Mouse (Mus musculus): ENCODE results near the gene Borcs8. TPM values are rescaled to one million over a fixed set of nuclear protein-coding genes. Genes with fewer than 3 reads are reported as not detected.

Borcs8 gene
- 101 and 107 TPM in 2 replicates for polyA plus RNA-seq (2021; fragmentation: Nextera tagmentation)
- long read RNA-seq, experiment 1, transcript Borcs8-204 (4 exons, 756 nt), result major isoform, 34 of 43 reads
- long read RNA-seq, experiment 1, partial matches to known transcripts, result 1 of 43 reads
- long read RNA-seq, experiment 1, other reads (novel, unspliced or antisense), result 3 of 43 reads
- long read RNA-seq, experiment 2, transcript Borcs8-204 (4 exons, 756 nt), result major isoform, 16 of 52 reads
- long read RNA-seq, experiment 2, partial matches to known transcripts, result 0 of 52 reads
- long read RNA-seq, experiment 2, other reads (novel, unspliced or antisense), result 30 of 52 reads

DNA sequence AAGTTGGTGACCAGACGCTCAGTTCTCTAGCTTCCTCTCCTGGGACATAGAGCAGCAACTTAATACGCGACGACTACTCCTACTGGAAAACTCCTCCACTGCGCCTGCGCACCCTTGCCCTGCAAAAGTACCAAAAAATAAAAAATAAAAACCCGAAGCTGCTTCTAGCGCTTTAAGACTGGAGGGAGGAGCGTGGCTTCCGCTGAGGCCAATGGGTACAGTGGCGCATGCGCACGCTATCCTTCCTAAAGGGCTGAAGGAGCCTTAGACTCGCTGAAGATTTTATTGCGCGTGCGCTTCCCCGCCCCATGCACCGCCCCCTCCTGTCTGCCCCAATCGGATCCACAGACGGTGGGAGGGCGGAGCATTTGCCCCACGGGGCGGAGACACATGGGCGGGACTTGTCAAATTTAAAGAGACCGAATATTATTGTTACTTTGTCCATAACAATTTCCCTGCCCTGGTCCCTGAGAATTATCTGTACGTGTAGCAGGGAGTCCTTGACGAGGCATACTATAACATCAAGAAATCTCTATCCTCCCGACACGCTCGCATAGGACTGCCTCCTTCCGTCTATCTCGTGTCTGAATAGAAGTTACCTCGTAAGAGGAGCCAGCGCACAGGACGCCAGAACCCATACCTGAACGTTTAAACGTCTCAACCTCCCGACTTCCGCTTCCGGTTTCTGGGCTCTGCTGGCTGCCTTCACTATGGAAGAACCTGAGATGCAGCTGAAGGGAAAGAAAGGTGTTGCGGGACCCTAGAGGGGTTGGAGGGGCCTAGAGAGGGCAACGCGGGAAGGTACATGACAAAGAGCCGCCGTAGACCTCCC, at the start of gene Borcs8, which contains the start of the genes Rfxank and Mef2b:
Borcs8 (plus strand) TSS at position 474 of the 832 bp plus-strand sequence.
Rfxank (minus strand) TSS at position 129 of the 832 bp plus-strand sequence.
Mef2b (plus strand) TSS at position 686 of the 832 bp plus-strand sequence.

GRCm38 (mm10) chr8:70120667-70121066, 18.6 kb upstream of the Borcs8 start, which contains the start of gene Ncan:
TSS of gene Ncan (minus strand) at chr8:70120873.

DNA sequence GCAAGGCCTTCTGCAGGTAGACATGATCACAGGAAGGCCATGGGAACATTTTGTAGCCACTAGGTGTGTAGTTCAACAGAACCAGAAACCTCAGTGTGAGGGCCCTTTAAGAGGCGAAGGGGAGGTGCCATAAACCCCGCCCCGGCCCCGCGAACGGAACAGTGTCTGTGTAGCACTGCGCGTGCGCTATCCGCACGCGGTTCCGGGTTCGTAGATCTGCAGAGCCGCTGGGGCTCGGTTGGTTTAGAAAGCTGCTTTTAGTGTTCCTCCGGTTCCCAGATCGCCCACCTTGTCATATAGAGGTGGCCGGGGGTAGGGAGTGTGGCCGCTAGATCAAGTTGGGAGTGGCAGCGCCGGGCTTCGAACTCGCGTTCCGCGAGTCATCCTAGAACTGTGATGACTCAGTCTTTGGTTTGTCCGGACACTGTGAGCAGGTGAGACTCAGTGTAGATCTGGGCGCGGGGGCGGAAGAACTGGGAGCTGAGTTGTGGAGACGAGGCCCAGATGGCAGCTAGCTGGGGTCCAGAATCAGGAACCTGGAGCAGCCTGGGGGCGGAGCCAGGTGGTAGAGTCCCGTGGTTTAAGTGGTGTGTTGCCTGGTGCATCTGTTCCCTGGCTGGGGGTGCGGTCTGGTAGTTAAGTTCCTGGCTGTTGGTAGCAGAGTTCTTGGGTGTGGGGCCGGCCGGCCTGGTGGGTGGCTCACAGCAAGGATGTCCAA, 8.0 kb upstream of the Borcs8 start, which contains the start of gene Nr2c2ap:
Nr2c2ap (plus strand) TSS at position 168 of the 718 bp plus-strand sequence.

GRCm38 (mm10) chr8:70172043-70172681, 32.9 kb downstream of the Borcs8 start, which contains the start of gene Tmem161a:
TSS of gene Tmem161a (plus strand) at chr8:70172356.

Small RNA genes within 50 kb of the gene (microRNA-seq; reads per million reads assigned to microRNA genes)
- 16.1 reads per million, percentile 38 among the genes with 10 or more reads in this experiment for gene Mir7066

Other genes starting within 250 kb of the Borcs8 start
- 1.1 TPM in 2 replicates for gene Tssk6, start 237.3 kb upstream of the Borcs8 start, polyA plus RNA-seq (2021; fragmentation: Nextera tagmentation)
- gene Ndufa13, start 236.9 kb upstream of the Borcs8 start, polyA plus RNA-seq (2021; fragmentation: Nextera tagmentation), result 798 and 871 TPM in 2 replicates
- gene Yjefn3, start 236.8 kb upstream of the Borcs8 start, polyA plus RNA-seq (2021; fragmentation: Nextera tagmentation), result 68.6 and 74.2 TPM in 2 replicates
- 7.5 and 9.1 TPM in 2 replicates for gene Gatad2a, start 143.1 kb upstream of the Borcs8 start, polyA plus RNA-seq (2021; fragmentation: Nextera tagmentation)
- 24.0 and 25.3 TPM in 2 replicates for gene Mau2, start 96.8 kb upstream of the Borcs8 start, polyA plus RNA-seq (2021; fragmentation: Nextera tagmentation)
- 30.2 and 31.7 TPM in 2 replicates for gene Sugp1, start 96.7 kb upstream of the Borcs8 start, polyA plus RNA-seq (2021; fragmentation: Nextera tagmentation)
- 0.40 and 0.64 TPM in 2 replicates for gene Tm6sf2, start 66.6 kb upstream of the Borcs8 start, polyA plus RNA-seq (2021; fragmentation: Nextera tagmentation)
- 51.3 and 58.1 TPM in 2 replicates for gene Hapln4, start 56.0 kb upstream of the Borcs8 start, polyA plus RNA-seq (2021; fragmentation: Nextera tagmentation)
- 121 and 139 TPM in 2 replicates for gene Ncan, start 18.6 kb upstream of the Borcs8 start, polyA plus RNA-seq (2021; fragmentation: Nextera tagmentation)
- 40.4 and 41.6 TPM in 2 replicates for gene Nr2c2ap, start 8.2 kb upstream of the Borcs8 start, polyA plus RNA-seq (2021; fragmentation: Nextera tagmentation)
- 13.6 and 15.3 TPM in 2 replicates for gene Rfxank, start 345 bp upstream of the Borcs8 start, polyA plus RNA-seq (2021; fragmentation: Nextera tagmentation)
- 0.30 and 0.31 TPM in 2 replicates for gene Mef2b, start 212 bp downstream of the Borcs8 start, polyA plus RNA-seq (2021; fragmentation: Nextera tagmentation)
- gene Tmem161a, start 32.9 kb downstream of the Borcs8 start, polyA plus RNA-seq (2021; fragmentation: Nextera tagmentation), result 27.1 and 27.6 TPM in 2 replicates
- gene Slc25a42, start 72.8 kb downstream of the Borcs8 start, polyA plus RNA-seq (2021; fragmentation: Nextera tagmentation), result 11.8 and 13.3 TPM in 2 replicates
- gene Sugp2, start 94.7 kb downstream of the Borcs8 start, polyA plus RNA-seq (2021; fragmentation: Nextera tagmentation), result 28.9 and 29.7 TPM in 2 replicates
- 32.8 and 33.6 TPM in 2 replicates for gene Armc6, start 95.0 kb downstream of the Borcs8 start, polyA plus RNA-seq (2021; fragmentation: Nextera tagmentation)
- 20.5 and 21.9 TPM in 2 replicates for gene Homer3, start 143.3 kb downstream of the Borcs8 start, polyA plus RNA-seq (2021; fragmentation: Nextera tagmentation)
- 20.1 and 21.0 TPM in 2 replicates for gene Ddx49, start 163.0 kb downstream of the Borcs8 start, polyA plus RNA-seq (2021; fragmentation: Nextera tagmentation)
- gene Cope, start 163.0 kb downstream of the Borcs8 start, polyA plus RNA-seq (2021; fragmentation: Nextera tagmentation), result 343 and 361 TPM in 2 replicates
- gene Cers1, start 176.3 kb downstream of the Borcs8 start, polyA plus RNA-seq (2021; fragmentation: Nextera tagmentation), result 110 and 121 TPM in 2 replicates
- gene Gdf1, start 190.3 kb downstream of the Borcs8 start, polyA plus RNA-seq (2021; fragmentation: Nextera tagmentation), result 10.7 and 14.1 TPM in 2 replicates
- 3.2 and 4.4 TPM in 2 replicates for gene Upf1, start 213.8 kb downstream of the Borcs8 start, polyA plus RNA-seq (2021; fragmentation: Nextera tagmentation)
- 0.44 TPM in 1 of 2 replicates, not detected in the other for gene Comp, start 234.1 kb downstream of the Borcs8 start, polyA plus RNA-seq (2021; fragmentation: Nextera tagmentation)